Mouse (Mus musculus) adrenal gland, postnatal 25 days (tissue): Measurements from ENCODE around the gene Naaladl2. TPM values are rescaled to one million over a fixed set of nuclear protein-coding genes. Genes with fewer than 3 reads are reported as not detected.
"Not testable (repeated sequence)": the region's sequence is repeated elsewhere in the genome, so short reads cannot be mapped to it uniquely, and the experiment has no call there.

ENCODE experiments used
- DNase-seq: peaks from one replicate; pipeline ENCODE4 v3.0.0; 2021; ENCODE audit warnings: mixed read lengths
- total RNA-seq: library from RNA; stranded (reverse); gene quantifications from 2 replicates; pipeline ENCODE4 v1.2.3, GENCODE M21; 2021

Naaladl2 gene
- total RNA-seq, 1 experiment from 2014 or later: 2.0 TPM

DNA sequence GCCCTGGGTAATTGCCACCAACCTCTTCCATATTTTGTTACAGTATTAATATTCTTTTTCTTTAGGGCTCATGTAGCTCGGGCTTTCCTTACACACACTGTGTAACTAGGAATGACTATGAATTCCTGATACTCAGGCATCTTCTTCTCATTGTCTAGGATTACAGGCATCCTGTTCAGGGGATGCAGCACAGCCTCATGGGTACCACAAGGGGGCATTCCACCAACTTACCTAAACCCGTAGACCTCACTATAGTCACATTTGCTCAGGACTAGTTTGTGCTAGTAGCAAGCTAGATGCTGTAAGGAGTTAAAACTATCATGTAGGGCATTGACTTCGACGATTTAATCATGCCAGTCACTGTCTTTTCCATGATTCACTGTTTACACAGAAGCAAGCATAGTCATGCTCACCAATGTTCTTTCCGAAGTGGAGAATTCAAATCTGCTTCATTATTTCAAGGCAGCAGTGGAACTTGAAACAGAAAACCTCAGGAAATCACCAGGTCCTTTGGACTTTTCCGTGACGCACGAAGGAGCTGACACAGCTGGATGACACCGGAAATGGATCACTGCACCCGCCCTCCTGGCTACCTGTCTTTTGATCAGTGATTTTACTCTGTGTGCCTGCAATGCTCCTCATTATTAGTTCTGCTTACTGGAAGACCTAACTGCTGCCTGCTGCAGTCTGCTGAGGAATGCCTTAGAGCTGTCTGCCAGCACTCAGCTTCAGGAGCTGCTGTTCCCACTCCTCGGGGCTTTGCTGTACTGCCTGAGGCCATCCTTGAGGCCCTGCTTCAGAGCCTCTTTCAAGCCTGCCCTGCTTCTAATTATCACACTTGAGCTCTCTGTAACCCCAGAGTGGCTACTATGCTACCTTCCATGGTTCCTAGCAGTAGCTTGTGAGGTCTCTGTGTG is 822.3 kb downstream of the Naaladl2 start:
- DNase-seq: no peak

DNA sequence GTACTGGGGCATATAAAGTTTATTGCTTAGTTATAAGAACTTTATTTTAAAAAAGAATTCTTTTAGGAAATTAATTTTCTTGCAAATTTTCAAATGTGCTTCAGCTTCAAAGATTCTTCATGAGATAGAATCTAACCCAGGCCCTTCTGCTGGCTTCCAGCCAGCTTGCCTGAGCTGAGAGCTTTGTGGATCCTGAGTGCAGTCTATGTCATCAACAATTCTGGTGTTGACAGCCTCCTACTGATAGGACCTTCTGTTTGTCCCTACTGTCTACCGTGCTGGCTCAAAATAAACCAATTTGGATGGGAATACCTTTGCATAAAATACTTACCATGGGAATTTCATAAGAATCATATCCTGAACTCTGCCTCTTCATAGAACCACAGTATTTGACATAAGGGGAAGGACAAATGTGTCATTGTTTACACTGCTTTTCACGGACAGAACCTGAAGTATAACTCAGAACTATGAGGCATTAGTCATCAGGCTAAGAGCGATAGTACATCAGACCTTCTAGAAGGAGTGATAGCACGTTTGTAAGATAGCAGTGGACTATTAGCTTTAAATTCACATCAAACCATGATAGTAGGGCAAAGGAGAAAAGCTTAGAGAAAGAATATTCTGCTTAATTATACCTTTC is 829.3 kb downstream of the Naaladl2 start:
- no peak for DNase-seq

DNA sequence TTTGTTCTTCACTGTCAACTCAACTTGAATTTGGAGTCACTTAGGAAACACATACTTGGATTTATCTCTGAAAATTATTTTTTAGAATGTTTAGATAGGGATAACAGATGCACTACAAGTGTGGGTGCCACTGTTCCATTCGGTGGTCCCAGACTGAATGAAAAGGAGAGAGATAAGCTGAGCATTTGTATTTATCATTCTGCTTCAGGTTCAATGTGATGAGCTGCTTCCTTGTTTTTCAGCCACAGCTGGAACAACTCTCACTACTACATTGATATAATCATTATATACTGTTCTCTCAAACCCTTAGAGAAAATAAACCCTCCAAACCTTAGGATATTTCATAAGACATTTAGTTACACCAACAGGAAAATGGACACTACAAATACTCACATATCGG is 918.6 kb downstream of the Naaladl2 start:
- no peak for DNase-seq

DNA sequence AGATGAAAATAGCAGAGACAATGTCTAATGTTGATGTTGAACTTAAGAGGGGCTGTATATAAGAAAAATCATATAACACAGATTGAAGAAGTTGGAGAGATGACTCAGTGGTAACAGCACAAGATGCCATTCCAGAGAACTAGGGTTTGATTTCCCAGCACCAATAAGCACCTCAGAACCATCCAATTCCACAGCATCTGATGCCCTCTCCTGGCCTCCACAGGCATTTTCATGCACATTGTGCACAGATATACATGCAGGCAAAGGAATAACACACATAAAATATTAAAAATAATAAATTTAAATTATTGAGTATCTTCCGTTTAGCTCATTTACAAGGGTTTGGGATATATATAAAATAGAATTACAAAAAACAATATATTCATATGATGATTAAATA is 926.6 kb downstream of the Naaladl2 start:
- DNase-seq: no peak

DNA sequence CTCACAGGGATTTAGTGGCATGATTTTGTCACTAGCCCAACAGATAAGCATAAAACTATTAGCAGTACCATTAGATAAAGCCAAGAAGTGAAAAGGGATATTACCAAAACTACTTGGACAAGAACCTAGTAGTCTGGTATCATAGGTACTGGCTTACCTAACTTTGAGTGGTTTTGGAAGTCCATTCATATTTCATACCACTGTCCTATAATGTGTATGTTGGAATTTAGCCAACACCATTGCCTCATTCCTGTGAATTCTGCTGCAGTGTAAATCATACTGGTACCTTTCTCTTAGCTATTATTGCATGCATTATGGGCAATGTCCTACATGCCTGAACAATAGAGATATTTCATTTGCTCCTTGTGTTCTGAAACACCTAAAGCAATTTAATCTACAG is 977.5 kb downstream of the Naaladl2 start:
- DNase-seq: no peak

DNA sequence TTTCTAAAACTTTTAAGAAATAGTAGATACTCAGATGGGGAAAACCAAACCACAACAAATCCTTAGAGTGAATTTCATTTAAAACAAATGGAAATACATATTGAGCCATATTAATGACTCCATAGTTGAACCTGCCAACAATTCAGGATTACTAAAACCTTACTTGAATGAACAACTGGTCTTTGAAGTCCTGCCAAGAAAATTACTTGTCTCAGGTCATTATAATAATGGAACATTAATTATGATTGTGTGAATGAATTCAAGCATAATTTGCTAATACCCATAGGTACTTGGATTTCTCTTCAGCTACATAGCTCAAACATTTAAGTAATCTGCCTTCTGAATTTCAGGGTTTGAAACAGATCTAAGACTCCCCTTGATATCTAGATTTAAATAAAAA is 980.1 kb downstream of the Naaladl2 start:
- DNase-seq: no peak

DNA sequence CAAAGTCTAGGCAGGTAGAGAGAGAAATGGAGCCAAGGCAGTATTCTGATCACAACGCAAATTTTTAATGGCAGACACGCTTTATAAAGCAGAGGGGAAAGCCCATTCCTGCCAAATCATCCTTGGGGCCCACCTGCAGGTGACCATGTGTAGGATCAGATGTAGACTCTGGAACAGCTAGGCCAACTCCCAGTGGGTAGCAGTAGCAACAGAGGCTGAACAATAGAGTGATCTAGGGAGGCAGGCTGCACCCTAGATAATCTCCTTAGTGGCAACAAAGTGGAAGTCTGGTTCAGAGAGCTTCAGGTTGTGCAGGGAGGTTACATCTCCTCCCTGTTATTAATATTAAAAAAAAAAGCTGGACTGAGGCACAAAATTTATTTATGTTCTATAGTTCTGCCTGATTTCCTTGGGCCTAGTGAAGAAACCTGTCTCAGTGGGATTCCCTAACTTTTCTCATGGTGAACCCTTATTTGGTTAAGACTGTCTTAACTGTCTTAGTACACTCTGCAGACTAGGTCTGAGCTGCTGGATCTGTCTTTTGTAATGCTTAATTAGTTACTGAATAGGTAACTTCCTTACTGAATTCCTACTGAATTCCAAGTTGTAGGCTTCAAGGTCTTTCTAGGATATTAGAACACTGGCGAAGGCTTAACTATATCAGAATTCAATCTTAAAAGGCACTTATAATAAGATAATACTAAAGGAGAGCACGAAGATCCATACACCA is 992.8 kb downstream of the Naaladl2 start:
- not testable (repeated sequence) for DNase-seq

DNA sequence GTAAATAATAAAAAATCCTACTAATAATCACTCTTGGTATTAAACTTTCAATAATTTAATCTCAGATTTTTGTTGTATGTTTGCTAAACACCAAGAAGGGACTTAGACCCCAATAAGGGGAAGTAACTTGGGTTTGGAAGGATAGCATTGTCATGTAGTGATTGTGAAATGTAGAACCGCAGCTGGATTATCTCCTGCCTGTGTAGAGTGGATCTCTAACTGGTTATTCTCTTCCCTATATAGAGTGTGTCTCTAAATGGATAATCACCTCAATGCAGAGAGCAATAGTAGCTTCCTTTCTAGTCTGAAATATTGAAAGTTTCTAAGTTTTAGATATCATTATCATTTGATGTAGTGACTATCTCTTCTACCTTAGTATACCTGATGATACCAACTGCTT is 1001.3 kb downstream of the Naaladl2 start:
- DNase-seq: no peak

DNA sequence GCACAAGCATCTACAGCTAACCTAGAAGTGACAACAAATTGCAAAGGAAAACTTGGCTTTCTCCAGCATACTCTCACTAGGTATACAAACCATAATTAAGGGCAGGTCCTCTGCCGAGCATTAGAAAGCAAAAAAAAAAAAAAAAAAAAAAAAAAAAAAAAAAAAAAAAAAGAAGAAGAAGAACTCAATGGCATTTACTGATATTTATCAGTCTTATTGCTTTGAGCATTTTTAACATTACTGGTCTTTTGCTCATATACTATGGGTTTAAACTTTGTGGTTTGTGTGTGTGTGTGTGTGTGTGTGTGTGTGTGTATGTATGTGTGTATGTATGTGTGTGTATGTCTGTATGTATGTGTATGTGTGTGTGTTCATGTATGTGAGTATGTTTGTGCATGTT is 1006.1 kb downstream of the Naaladl2 start:
- no peak for DNase-seq

DNA sequence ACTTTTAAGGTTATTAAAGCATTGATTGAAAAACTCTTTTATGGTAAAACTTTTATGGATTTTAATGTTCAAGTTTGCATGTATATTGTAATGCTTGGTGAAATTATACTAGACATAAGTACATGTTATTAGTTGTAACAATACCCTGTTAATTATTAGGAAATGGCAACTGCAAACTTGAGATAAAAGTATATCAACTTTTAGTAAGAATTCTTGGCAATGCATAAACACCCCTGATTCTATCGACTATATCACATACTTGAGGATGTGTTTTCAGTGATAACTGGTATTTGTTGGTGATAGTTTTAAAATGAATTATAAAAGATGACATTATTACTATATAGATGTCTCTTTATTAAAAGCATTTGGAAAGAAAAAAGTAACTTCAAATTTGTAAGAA is 1017.9 kb downstream of the Naaladl2 start:
- DNase-seq: no peak

DNA sequence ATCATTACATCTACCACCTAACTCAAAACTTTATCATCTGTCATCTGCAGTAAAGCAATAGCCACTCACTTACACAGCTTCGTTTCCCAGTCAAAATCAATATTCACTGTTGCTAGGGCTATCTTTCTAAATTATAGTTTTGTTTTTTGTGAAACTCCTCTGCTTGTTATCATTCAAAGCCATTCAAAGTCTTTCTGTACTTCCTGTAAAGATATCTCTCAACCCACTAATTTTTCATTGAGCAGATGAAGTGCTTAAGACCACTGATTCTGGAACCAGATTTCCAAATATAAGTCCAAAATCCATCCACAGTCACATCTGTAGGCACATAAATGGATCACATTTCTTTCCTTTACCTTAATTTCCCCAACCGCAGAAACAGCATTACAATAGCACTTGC is 1020.0 kb downstream of the Naaladl2 start:
- no peak for DNase-seq

DNA sequence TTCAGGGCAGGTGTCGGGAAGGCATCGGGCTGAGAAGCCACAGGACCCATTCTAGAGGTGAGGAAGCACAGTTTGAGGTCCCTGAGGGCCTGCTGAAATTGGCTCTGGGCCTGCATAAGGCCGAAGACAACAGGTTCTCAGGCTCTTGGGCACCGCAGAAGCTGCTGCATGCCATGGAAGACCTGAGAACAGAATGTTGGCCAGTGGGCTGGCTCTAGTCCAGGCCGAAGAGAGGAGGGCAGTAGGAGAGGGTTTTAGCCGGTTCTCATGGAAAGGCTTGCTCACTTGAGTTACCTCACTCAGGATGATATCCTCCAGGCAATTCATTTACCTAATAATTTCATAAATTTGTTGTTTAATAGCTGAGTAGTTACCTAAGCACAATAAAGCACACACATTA is 1025.9 kb downstream of the Naaladl2 start:
- DNase-seq: peak; percentile 1

DNA sequence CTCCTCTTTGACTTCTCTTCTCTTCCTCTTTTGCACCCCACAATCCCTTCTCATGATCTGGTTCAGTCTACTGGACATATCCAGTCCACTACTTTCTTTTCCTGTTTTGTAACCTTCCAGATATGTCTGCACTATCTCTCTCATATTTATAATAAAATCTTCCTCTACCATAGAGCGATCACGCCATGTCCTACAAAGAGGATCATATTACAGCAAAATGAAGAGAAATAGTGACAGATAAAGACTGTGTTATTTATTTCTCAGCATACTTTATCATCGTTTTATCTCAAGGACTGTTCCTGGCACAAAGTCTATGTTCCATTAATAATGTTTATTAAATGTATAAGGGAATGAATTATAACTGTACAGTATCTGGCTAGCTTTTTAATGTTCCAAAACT is 1029.2 kb downstream of the Naaladl2 start:
- DNase-seq: no peak

DNA sequence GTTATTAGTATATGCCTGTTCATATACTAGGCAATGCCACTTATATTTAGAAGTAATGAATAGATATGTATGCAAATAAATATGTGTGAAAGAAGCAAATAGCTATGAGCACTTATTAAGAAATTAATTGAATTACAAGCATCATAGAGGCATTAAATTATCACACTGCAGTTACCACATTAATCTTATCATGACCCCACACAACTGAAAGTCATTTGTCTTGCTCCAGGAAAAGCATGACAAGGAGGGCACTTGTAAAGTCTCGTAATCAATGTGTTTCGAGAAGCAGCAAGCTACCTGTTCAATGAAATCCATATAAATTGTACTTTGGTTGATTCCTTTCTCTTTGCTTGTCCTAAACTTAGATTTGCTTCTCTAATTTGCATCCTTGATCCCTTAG is 1030.7 kb downstream of the Naaladl2 start:
- DNase-seq: no peak

DNA sequence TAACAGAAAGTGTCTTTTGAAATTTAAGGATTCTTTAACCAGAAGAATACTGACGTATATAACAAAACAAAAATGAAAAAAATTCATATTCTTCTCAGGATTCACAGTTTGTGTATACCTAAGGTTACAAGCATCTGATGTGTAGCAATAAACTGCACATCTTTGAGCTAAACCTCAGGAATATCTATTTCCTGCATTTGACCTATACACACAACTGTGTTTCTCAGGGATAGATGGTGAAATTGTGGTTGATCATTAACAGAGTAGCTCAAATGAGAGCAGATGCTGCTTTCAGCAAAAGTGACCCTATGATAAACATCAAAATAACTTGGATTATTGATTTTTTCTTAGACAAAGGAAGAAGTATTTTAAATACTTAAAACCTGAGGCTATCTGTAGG is 1037.7 kb downstream of the Naaladl2 start:
- DNase-seq: no peak

DNA sequence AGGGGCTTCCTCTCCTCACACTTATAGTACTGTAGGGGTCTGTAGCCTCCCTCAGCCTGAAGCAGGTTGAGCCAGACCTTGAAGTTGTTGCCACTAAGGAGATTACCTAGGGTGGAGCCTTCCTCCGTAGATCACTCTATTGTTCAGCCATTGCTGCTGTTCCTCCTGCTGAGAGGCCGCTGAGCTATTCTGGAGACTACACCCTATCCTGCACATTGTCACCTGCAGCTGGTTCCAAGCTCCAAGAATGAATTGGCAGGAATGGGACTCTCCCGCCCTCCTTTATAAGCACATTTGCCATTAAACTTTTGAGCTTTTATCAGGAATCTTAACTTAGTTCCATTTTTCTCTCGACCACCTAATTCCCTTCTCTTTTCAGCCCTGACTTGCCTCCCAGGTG is 1064.3 kb downstream of the Naaladl2 start:
- DNase-seq: no peak

DNA sequence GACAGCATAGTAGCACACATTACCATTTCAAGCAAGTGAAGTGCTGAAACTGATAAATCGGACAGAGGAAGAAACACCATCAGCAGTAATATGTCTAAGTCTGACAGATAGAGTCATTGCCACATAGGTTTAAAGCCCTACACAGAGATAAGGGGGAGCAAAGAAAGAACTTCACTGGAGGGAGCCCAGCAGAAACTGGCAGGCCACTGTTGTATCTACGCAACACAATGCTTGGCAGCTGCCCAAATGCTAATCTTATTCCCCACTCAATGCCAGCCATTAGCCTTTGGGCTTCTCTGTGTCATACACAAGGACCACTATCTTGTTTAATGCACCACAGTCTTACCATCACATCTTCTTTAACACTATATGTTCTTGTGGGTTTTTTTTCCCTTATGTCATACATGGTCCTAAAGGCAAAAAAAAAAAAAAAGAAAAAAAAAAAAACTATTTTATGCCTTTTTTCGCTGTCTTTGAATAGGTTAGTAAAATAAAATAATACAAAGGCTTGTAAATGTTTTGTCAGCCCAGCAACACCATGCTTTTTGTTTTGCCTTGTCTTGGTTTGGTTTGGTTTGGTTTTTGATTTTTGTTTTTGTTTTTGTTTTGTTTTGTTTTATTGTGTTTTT is 1072.8 kb downstream of the Naaladl2 start:
- DNase-seq: peak; percentile 21

DNA sequence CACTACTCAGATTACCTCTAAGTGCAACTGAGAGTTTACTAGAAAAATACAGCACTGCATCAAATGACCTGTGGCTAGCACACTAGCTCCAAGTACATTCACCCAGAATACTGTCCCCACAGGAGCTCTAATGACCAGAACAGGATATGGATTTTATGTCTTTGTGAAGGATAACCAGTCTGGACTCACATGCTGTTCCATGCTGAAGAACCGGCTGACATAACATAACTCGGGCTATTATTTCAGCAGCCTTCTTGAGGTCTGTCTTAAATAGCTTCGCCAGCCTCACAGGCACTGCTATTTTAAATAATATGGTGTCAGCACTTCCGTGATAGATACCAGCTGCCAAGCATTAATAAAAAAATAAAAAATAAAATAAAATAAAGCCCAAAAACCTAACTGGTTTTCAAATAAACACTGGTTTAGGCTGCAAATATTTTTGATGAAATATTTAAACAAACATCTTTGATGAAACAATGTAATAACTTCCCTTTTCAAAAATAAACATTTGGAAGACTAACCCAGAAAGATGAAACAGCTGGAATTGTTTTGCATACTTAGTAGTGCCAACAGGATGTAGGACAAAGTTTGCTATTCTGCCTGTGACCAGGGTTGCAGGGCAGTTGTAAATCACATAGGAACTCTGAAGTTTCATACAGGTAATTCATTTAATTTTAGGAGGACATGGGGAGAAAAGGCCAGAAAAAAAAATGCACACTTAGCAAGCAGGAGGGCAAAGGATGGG is 1073.5 kb downstream of the Naaladl2 start:
- DNase-seq: no peak

DNA sequence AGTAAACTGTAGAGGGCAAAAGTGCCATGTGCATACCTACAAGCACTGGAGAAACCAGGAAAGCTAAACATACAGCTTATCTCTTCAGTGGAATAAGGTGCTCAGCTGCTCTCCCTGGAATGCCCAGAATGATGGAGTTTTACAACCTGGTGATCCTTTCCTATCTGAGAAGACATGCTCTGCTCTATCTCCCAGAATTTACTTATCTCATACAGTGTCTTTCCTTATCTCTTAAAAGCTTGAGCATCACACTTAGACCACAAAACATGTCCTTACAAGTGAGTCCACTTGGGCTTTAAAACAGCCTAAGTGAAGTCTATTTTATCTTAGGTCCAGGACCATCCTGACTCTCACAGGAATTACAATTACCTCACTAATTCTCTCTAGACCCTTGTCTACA is 1095.8 kb downstream of the Naaladl2 start:
- DNase-seq: no peak

DNA sequence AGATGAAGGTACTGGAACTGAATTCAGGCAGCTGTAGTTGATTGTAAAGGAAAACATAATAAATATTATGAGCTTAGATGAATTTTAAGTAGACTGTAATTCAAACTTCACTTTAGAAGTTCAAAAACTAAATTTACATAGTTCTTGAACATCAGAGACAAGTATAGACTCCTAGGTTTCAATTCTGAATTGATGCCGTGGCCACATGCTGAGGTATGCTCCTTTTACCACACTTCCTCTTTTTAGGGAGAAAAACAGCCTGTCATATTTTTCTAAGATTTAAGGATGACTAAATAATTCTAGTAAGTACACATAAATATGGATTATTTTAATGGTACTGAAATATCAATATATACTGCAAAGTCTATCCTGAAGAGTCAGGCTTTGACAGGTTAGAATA is 1142.3 kb downstream of the Naaladl2 start:
- no peak for DNase-seq

DNA sequence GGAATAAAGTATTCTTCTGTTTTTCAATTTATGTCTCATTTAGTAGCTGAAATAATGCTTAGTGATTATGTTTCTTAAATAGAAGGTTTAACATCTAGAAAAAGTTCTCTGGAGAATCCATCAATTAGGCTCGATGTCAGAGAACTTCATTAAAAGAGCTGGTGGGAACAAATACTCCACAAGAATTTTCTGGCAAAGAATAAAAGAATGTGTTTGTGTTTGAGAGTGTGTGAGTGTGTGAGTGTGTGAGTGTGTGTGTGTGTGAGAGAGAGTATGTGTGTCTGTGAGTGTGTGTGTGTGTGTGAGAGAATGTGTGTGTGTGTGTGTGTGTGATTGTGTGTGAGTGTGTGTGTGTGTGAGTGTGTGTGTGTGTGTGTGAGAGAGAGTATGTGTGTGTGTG is 1170.3 kb downstream of the Naaladl2 start:
- DNase-seq: no peak
